Mouse (Mus musculus) heart, embryonic 14.5 days (tissue): ENCODE results near the gene Trmt44. TPM values are rescaled to one million over a fixed set of nuclear protein-coding genes. Genes with fewer than 3 reads are reported as not detected.

Source experiments
- ATAC-seq: fragments of 200-750 bp; cut with Nextera tagmentation; 2 replicates; pipeline ENCODE4 v1.8.0; 2017; ENCODE audit warnings: low read depth, moderate TSS enrichment; ENCODE audit not compliant: insufficient number of reproducible peaks, insufficient read depth, low FRiP score
- H3K27ac ChIP-seq, 2 experiments: fragments of 200-500 bp in 1 of 2; fragments of 300-500 bp in 1 of 2; sonication (generic) in 1 of 2; replicated peaks in 1 of 2; 2 replicates each; pipeline ENCODE4 v1.5.1; 2012 to 2014; ENCODE audit warnings: low read depth in 2 of 2, low read length in 2 of 2, control low read depth in 1 of 2, mild to moderate bottlenecking in 1 of 2, mixed read lengths in 1 of 2; ENCODE audit not compliant: control insufficient read depth in 1 of 2, insufficient read depth in 1 of 2
- H3K27me3 ChIP-seq: fragments of 300-500 bp; sonication (generic); 2 replicates; pipeline ENCODE4 v1.6.1; 2014; ENCODE audit warnings: mild to moderate bottlenecking, low read length, control low read depth; ENCODE audit not compliant: control insufficient read depth, insufficient read depth
- H3K36me3 ChIP-seq: fragments of 300-500 bp; sonication (generic); 2 replicates; pipeline ENCODE4 v1.6.1; 2014; ENCODE audit warnings: mild to moderate bottlenecking, control low read depth, low read length, mixed read lengths; ENCODE audit not compliant: control insufficient read depth, insufficient read depth
- H3K4me1 ChIP-seq, 2 experiments: fragments of 200-500 bp in 1 of 2; fragments of 300-500 bp in 1 of 2; sonication (generic) in 1 of 2; 2 replicates each; pipeline ENCODE4 v1.6.1; 2012 to 2014; ENCODE audit warnings: low read length in 2 of 2, control low read depth in 1 of 2, mixed read lengths in 1 of 2; ENCODE audit not compliant: control insufficient read depth in 2 of 2, insufficient read depth in 2 of 2
- H3K4me2 ChIP-seq: fragments of 300-500 bp; sonication (generic); 2 replicates; pipeline ENCODE4 v1.6.1; 2014; ENCODE audit warnings: mild to moderate bottlenecking, low read length
- H3K4me3 ChIP-seq, 2 experiments: fragments of 200-500 bp in 1 of 2; fragments of 300-500 bp in 1 of 2; sonication (generic) in 1 of 2; 2 replicates each; pipeline ENCODE4 v1.5.1; 2012 to 2014; ENCODE audit warnings: low read length in 2 of 2, mild to moderate bottlenecking in 2 of 2, control low read depth in 1 of 2, low read depth in 1 of 2, moderate library complexity in 1 of 2; ENCODE audit not compliant: control insufficient read depth in 1 of 2, insufficient read depth in 1 of 2
- H3K9ac ChIP-seq: fragments of 300-500 bp; sonication (generic); 2 replicates; pipeline ENCODE4 v1.6.1; 2014; ENCODE audit warnings: mild to moderate bottlenecking, low read length
- H3K9me3 ChIP-seq: fragments of 300-500 bp; sonication (generic); 2 replicates; pipeline ENCODE4 v1.6.1; 2016; ENCODE audit warnings: low read length, control low read depth; ENCODE audit not compliant: control insufficient read depth
- WGBS: fragments of 180-500 bp; shearing (Covaris S2); extraction: QIAGEN DNeasy Blood & Tissue Kit; methylation state at CpG from one replicate; pipeline ENCODE4 v1.1.7; 2014; 5-methylcytosine and 5-hydroxymethylcytosine counted together
- polyA plus RNA-seq: library from polyadenylated mRNA; unstranded; fragments of >200 nt; fragmentation: Nextera tagmentation; extraction: Ambion mirVana; gene quantifications from 2 replicates; pipeline ENCODE4 v1.2.1, GENCODE M21; 2014

Gene Trmt44
- polyA plus RNA-seq, 1 experiment from 2014 or later, result 5.0 TPM

DNA sequence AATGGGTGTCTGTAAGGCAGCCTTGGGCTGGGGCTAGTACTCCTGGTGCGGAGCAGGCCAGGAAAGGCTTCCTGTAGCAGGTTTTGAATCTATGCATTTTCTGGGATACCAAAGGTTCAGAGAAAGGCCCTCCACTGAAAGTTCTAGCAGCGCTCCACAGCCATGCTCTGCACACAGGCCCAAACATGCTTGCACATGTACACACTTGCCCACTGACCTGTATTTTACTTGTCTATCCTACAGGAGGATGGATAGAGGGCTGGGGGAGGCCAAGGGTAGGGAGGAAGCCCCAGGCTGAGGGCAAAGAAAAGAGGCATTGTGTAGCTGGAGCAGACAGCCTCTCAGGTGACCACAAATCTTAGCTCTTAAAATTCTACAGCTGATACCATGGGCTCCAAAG lies 50.5 kb downstream of the Trmt44 start:
- ATAC-seq, result no peak
- Histone ChIP-seq H3K4me1 (peaks cover 8 to 15% of the 10 kb centered on the region in 2 experiments), H3K27me3 (peaks cover 62% of the 10 kb centered on the region), H3K4me3 (no peak overlapping the region), H3K27ac (no peak overlapping the region), H3K9me3 (no peaks in the 10 kb centered on the region), H3K4me2 (no peak overlapping the region), H3K36me3 (no peaks in the 10 kb centered on the region), H3K9ac (no peak overlapping the region)
- 65% methylated on average over 2 of the region's 2 CpGs for WGBS

DNA sequence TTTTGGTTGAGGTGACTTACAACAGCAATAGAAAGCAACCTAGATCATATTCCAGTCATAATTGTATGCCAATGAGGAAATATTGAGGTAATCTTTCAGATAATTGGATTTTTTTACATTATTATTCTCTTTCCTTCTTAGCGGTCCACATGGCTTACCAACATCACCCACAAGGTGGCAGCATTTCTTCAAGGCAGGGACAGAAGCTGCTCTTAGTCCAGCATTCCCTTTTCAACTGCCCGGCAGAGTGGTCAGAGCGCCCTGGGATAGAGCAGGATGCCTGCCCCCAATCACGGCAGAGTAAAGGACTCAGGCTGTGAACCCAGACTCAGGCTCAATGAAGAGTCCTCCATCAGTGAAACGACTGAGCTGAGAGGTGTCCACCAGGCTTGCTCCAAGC lies 51.1 kb downstream of the Trmt44 start:
- Histone ChIP-seq H3K4me3 (no peak overlapping the region), H3K36me3 (no peaks in the 10 kb centered on the region), H3K4me2 (no peak overlapping the region), H3K27ac (no peak overlapping the region), H3K9ac (no peak overlapping the region), H3K4me1 (peaks cover 8 to 15% of the 10 kb centered on the region in 2 experiments), H3K27me3 (peaks cover 68% of the 10 kb centered on the region), H3K9me3 (no peaks in the 10 kb centered on the region)
- no peak for ATAC-seq
- 3% methylated on average over 5 of the region's 5 CpGs for WGBS

DNA sequence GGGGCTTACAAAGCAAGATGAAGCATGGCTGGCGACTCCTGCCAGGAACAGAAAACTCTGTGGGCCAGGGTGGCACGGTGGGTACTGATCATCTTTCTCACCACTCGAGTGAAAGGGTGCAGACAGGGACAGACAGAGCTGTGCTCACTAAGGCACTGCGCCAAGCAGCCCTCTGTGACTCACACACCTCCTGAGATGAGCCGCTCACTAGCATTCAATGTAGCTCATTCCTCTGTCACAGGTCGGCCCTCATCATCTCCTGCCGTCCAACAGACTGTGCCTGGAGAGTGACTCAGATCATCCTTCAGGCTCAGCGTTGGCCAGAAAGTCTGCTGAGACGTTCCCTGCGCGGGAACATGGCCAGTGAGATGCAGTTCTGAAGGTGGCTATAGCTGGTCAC lies 58.1 kb downstream of the Trmt44 start:
- Histone ChIP-seq H3K27me3 (peaks cover 28% of the 10 kb centered on the region), H3K36me3 (no peaks in the 10 kb centered on the region), H3K9me3 (no peaks in the 10 kb centered on the region), H3K4me1 (no peaks in the 10 kb centered on the region), H3K4me3 (no peak overlapping the region), H3K4me2 (no peak overlapping the region), H3K27ac (no peak overlapping the region), H3K9ac (no peak overlapping the region)
- WGBS, result 74% methylated on average over 11 of the region's 11 CpGs
- ATAC-seq, result no peak

DNA sequence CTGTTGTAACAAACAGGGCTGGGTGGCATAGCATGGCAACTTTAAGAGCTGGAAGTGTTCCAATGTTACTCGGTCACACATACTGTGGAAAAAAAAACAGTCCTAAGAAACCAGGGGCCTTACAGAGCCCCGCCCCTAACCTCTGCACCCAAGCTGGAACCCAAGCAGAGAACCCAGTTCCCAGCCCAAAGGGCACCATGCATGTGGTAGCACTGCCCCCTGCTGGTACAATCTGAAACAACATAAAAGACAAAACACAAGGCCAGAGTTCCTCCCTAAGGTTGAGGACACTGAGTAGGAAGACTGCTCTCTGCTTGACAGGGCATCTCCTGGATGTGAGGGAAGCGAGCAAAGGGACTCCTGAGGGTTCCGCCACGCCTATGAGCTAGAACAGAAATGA lies 64.3 kb downstream of the Trmt44 start:
- H3K4me2 ChIP-seq, result no peak overlapping the region
- no peak overlapping the region for H3K27ac ChIP-seq
- H3K4me1 ChIP-seq, result no peaks in the 10 kb centered on the region
- no peak overlapping the region for H3K4me3 ChIP-seq
- ATAC-seq, result no peak
- whole genome bisulfite sequencing, result 16% methylated on average over 5 of the region's 5 CpGs
- H3K9ac ChIP-seq, result no peak overlapping the region
- H3K36me3 ChIP-seq, result no peaks in the 10 kb centered on the region
- H3K27me3 ChIP-seq, result peaks cover 13% of the 10 kb centered on the region
- H3K9me3 ChIP-seq, result no peaks in the 10 kb centered on the region

Other genes with a start within 250 kb of the Trmt44 start
- gene Hmx1, start 186.0 kb downstream of the Trmt44 start, polyA plus RNA-seq, result not detected in 2 replicates
- 7.1 and 8.1 TPM in 2 replicates for gene Cpz, start 49.4 kb downstream of the Trmt44 start, polyA plus RNA-seq
- 13.6 and 13.8 TPM in 2 replicates for gene Acox3, start 8.0 kb upstream of the Trmt44 start, polyA plus RNA-seq
- 7.6 and 7.8 TPM in 2 replicates for gene Htra3, start 104.7 kb upstream of the Trmt44 start, polyA plus RNA-seq
- 6.3 and 7.8 TPM in 2 replicates for gene Sh3tc1, start 164.9 kb upstream of the Trmt44 start, polyA plus RNA-seq
- 3.7 and 4.0 TPM in 2 replicates for gene Ablim2, start 182.8 kb upstream of the Trmt44 start, polyA plus RNA-seq